Mouse (Mus musculus): ENCODE measurements at regions not wholly inside any gene's neighbourhood (a gene's known extent, or its start where the extent isn't known, plus 50 kb on each side); places are given as distances from the start of the nearest gene placed in this dataset.

DNA sequence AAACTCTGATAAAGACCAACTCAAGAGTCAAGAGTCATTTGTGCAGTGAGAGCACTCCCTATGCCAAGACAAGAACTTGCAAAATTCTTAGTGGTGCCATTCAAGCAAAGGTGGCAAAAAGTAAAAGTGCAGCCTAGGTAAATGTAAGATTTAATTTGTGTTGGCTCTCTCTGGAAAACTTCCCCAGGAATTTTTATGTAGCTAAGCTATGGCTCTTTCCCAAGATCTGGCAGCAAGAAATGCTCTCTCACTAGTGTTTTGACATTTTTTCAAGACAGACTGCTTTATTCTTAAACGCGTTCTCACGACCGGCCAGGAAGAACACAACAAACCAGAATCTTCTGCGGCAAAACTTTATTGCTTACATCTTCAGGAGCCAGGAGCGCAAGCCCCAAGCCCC, 461.6 kb upstream of the Gje1 start:
- no peaks in the 10 kb centered on the region for H3K4me1 ChIP-seq (ENCODE audit: control insufficient read depth, insufficient read depth, low read length)
- H3K4me3 ChIP-seq (replicated peaks; ENCODE audit: insufficient read depth, low read depth, low read length) = no peak overlapping the region
- no peaks in the 10 kb centered on the region for H3K27me3 ChIP-seq (ENCODE audit: control insufficient read depth, insufficient read depth, low read length)
- WGBS = 91% methylated on average over 6 of the region's 6 CpGs
- TF ChIP-seq CTCF (IDR thresholded peaks at IDR 0.05; ENCODE audit: borderline replicate concordance, insufficient read depth, low read depth, low read length) = no peak
- TF ChIP-seq POLR2A (IDR thresholded peaks at IDR 0.05; ENCODE audit: borderline replicate concordance, insufficient read depth, low read length) = no peak
- H3K27ac ChIP-seq (ENCODE audit: insufficient read depth, low read length) = no peak overlapping the region
- DNase-seq = no peak

DNA sequence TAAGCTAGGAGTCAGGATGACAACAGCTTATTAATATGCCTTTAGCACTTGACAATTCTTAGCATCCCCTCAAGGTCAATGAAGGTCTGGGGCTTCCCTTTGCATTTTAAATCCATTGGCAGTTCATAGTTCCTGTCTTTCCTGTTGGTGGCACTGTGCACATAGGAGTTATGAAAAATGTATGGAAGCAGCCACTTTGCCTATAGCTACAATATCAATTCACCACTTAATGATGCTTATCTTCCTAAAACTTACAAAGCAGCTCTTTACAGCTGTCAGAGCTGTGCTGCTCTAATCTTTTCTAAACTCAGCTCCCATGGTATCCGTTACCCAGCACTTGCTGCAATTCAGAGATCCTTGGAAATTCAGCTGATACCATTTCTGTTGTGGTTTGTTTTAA, 456.4 kb upstream of the Gje1 start:
- WGBS = 86% methylated on average over 1 of the region's 1 CpGs
- Histone ChIP-seq H3K27me3 (ENCODE audit: control insufficient read depth, insufficient read depth, low read length) (no peaks in the 10 kb centered on the region), H3K4me1 (ENCODE audit: control insufficient read depth, insufficient read depth, low read length) (no peaks in the 10 kb centered on the region), H3K4me3 (replicated peaks; ENCODE audit: insufficient read depth, low read depth, low read length) (no peak overlapping the region), H3K27ac (ENCODE audit: insufficient read depth, low read length) (no peak overlapping the region)
- TF ChIP-seq CTCF (IDR thresholded peaks at IDR 0.05; ENCODE audit: borderline replicate concordance, insufficient read depth, low read depth, low read length) (no peak), POLR2A (IDR thresholded peaks at IDR 0.05; ENCODE audit: borderline replicate concordance, insufficient read depth, low read length) (no peak)
- DNase-seq = no peak

DNA sequence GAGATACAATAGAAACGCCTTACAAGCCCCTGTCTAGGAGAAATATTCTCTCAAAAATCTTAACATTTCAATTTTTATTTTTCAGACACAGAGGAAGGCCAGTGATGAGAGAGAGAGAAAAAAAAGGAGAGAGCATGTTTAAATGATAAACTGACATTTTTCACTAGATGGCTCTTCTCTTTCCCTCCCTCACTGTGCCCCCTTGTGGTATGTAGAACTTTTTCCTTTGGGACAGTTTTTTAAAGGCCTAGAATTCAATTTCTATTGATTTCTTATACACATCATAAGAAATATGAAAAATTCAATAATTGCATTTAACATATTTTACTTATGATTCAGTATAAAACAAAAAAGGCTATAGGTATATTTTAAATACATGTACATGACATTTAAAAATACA, 454.5 kb upstream of the Gje1 start:
- no peaks in the 10 kb centered on the region for H3K27me3 ChIP-seq (ENCODE audit: control insufficient read depth, insufficient read depth, low read length)
- 58% methylated on average over 1 of the region's 1 CpGs for WGBS
- no peak for TF ChIP-seq CTCF (IDR thresholded peaks at IDR 0.05; ENCODE audit: borderline replicate concordance, insufficient read depth, low read depth, low read length)
- TF ChIP-seq POLR2A (IDR thresholded peaks at IDR 0.05; ENCODE audit: borderline replicate concordance, insufficient read depth, low read length) = no peak
- no peak for DNase-seq
- H3K4me3 ChIP-seq (replicated peaks; ENCODE audit: insufficient read depth, low read depth, low read length) = no peak overlapping the region
- no peak overlapping the region for H3K27ac ChIP-seq (ENCODE audit: insufficient read depth, low read length)
- H3K4me1 ChIP-seq (ENCODE audit: control insufficient read depth, insufficient read depth, low read length) = no peaks in the 10 kb centered on the region

DNA sequence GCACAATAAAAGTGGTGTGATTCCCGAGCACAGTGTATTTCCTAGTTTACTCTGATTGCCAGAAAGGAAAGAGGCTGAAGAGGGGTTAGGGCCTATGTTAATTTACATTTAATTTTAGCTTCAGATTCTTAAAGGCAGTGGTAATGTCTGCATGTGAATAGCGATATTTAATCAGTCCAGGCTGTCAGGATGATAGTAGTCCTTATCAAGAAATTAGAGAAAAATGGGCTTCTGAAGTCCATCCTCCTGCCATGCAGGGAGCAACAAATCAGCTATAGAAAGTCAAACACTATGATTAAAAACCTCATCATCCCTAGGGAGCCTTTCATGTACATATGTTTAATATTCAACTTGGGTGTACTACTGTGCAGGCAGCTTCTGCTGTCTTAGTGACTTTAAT, 422.7 kb upstream of the Gje1 start:
- Histone ChIP-seq H3K4me3 (replicated peaks; ENCODE audit: insufficient read depth, low read depth, low read length) (no peak overlapping the region), H3K27me3 (ENCODE audit: control insufficient read depth, insufficient read depth, low read length) (no peaks in the 10 kb centered on the region), H3K27ac (ENCODE audit: insufficient read depth, low read length) (no peak overlapping the region), H3K4me1 (ENCODE audit: control insufficient read depth, insufficient read depth, low read length) (no peaks in the 10 kb centered on the region)
- 83% methylated on average over 2 of the region's 2 CpGs for WGBS
- no peak for TF ChIP-seq CTCF (IDR thresholded peaks at IDR 0.05; ENCODE audit: borderline replicate concordance, insufficient read depth, low read depth, low read length)
- no peak for TF ChIP-seq POLR2A (IDR thresholded peaks at IDR 0.05; ENCODE audit: borderline replicate concordance, insufficient read depth, low read length)
- no peak for DNase-seq

Data from cerebellum, adult 2 months (tissue).